Mouse (Mus musculus): ENCODE results near the gene Foxk1.

DNA sequence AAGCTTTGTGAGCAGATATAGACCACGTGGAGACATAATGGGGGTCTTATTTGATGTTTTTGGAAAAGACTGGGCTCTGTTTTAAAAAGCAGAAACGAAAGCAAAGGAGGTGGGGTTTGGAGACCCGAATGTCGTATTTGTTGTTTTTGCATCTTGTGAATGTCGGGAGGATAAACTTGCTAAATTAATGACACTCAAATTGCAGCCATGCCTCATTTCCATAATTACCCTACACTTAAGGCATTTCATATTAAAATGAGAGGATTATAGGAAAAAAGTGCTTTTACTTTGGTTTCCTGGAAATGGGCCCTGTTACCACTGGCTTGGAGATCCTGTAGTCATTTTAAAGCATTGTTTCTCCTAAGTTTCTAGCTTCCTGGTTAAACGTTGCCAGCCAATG lies 7.9 kb downstream of the Foxk1 start:
- TF ChIP-seq CTCF (IDR thresholded peaks at IDR 0.05; ENCODE audit: low read depth, low read length) = no peak
- no peak for TF ChIP-seq POLR2A (IDR thresholded peaks at IDR 0.05; ENCODE audit: extremely low read depth, insufficient read depth, low read length)

Data from liver, adult 2 months (tissue).